Mouse (Mus musculus): ENCODE results near the gene Utrn. TPM values are rescaled to one million over a fixed set of nuclear protein-coding genes. Genes with fewer than 3 reads are reported as not detected.

The Utrn gene
- polyA plus RNA-seq, 1 experiment from 2014 or later = 16.0 TPM

- no peak overlapping the region for H3K4me3 ChIP-seq (ENCODE audit: low read depth, low read length)
- no peaks in the 10 kb centered on the region for H3K9me3 ChIP-seq (ENCODE audit: control insufficient read depth, low read length)
- H3K4me1 ChIP-seq (ENCODE audit: control insufficient read depth, insufficient read depth, low read length) = 0 out of 2 replicates have a peak, but pooled peaks cover 2% of the 10 kb centered on the region
- H3K4me2 ChIP-seq (ENCODE audit: low read depth, low read length) = no peak overlapping the region
- H3K27me3 ChIP-seq (ENCODE audit: control insufficient read depth, insufficient read depth, low read length) = no peaks in the 10 kb centered on the region
- no peaks in the 10 kb centered on the region for H3K36me3 ChIP-seq (ENCODE audit: control insufficient read depth, insufficient read depth, low read length)
- ATAC-seq (ENCODE audit: low read depth) = no peak
- 98% methylated on average over 2 of the region's 2 CpGs for WGBS
- H3K27ac ChIP-seq (ENCODE audit: low read depth, low read length) = no peak overlapping the region
- H3K9ac ChIP-seq (replicated peaks; ENCODE audit: low read depth, low read length) = no peak overlapping the region
These were observed 114.3 kb downstream of the Utrn start for GRCm38 (mm10) chr10:12754911-12755310.

- H3K27ac ChIP-seq (ENCODE audit: low read depth, low read length) = no peak overlapping the region
- no peaks in the 10 kb centered on the region for H3K9me3 ChIP-seq (ENCODE audit: control insufficient read depth, low read length)
- no peaks in the 10 kb centered on the region for H3K36me3 ChIP-seq (ENCODE audit: control insufficient read depth, insufficient read depth, low read length)
- 95% methylated on average over 6 of the region's 6 CpGs for WGBS
- no peak overlapping the region for H3K9ac ChIP-seq (replicated peaks; ENCODE audit: low read depth, low read length)
- H3K4me1 ChIP-seq (ENCODE audit: control insufficient read depth, insufficient read depth, low read length) = 0 out of 2 replicates have a peak, but pooled peaks cover 2% of the 10 kb centered on the region
- no peak for ATAC-seq (ENCODE audit: low read depth)
- no peak overlapping the region for H3K4me2 ChIP-seq (ENCODE audit: low read depth, low read length)
- no peaks in the 10 kb centered on the region for H3K27me3 ChIP-seq (ENCODE audit: control insufficient read depth, insufficient read depth, low read length)
- no peak overlapping the region for H3K4me3 ChIP-seq (ENCODE audit: low read depth, low read length)
These were observed 115.0 kb downstream of the Utrn start for GRCm38 (mm10) chr10:12754166-12754565.

- 94% methylated on average over 9 of the region's 9 CpGs for WGBS
- no peak for ATAC-seq (ENCODE audit: low read depth)
- Histone ChIP-seq H3K4me1 (ENCODE audit: control insufficient read depth, insufficient read depth, low read length) (no peaks in the 10 kb centered on the region), H3K9ac (replicated peaks; ENCODE audit: low read depth, low read length) (no peak overlapping the region), H3K27ac (ENCODE audit: low read depth, low read length) (no peak overlapping the region), H3K4me2 (ENCODE audit: low read depth, low read length) (no peak overlapping the region), H3K9me3 (ENCODE audit: control insufficient read depth, low read length) (no peaks in the 10 kb centered on the region), H3K27me3 (ENCODE audit: control insufficient read depth, insufficient read depth, low read length) (no peaks in the 10 kb centered on the region), H3K4me3 (ENCODE audit: low read depth, low read length) (no peak overlapping the region), H3K36me3 (ENCODE audit: control insufficient read depth, insufficient read depth, low read length) (no peaks in the 10 kb centered on the region)
These were observed 125.4 kb downstream of the Utrn start for GRCm38 (mm10) chr10:12743717-12744116.

- Histone ChIP-seq H3K4me1 (ENCODE audit: control insufficient read depth, insufficient read depth, low read length) (0 out of 2 replicates have a peak, but pooled peaks cover 6% of the 10 kb centered on the region), H3K9ac (replicated peaks; ENCODE audit: low read depth, low read length) (no peak overlapping the region), H3K36me3 (ENCODE audit: control insufficient read depth, insufficient read depth, low read length) (no peaks in the 10 kb centered on the region), H3K4me2 (ENCODE audit: low read depth, low read length) (no peak overlapping the region), H3K27me3 (ENCODE audit: control insufficient read depth, insufficient read depth, low read length) (no peaks in the 10 kb centered on the region), H3K9me3 (ENCODE audit: control insufficient read depth, low read length) (no peaks in the 10 kb centered on the region), H3K27ac (ENCODE audit: low read depth, low read length) (no peak overlapping the region), H3K4me3 (ENCODE audit: low read depth, low read length) (no peak overlapping the region)
- 91% methylated on average over 13 of the region's 13 CpGs for WGBS
- ATAC-seq (ENCODE audit: low read depth) = no peak
These were observed 129.7 kb downstream of the Utrn start for GRCm38 (mm10) chr10:12739302-12739987.

GRCm38 (mm10) chr10:12737926-12738325 is 131.2 kb downstream of the Utrn start:
- Histone ChIP-seq H3K9ac (replicated peaks; ENCODE audit: low read depth, low read length) (no peak overlapping the region), H3K4me3 (ENCODE audit: low read depth, low read length) (no peak overlapping the region), H3K27me3 (ENCODE audit: control insufficient read depth, insufficient read depth, low read length) (no peaks in the 10 kb centered on the region), H3K27ac (ENCODE audit: low read depth, low read length) (no peak overlapping the region), H3K4me2 (ENCODE audit: low read depth, low read length) (no peak overlapping the region), H3K4me1 (ENCODE audit: control insufficient read depth, insufficient read depth, low read length) (0 out of 2 replicates have a peak, but pooled peaks cover 6% of the 10 kb centered on the region), H3K9me3 (ENCODE audit: control insufficient read depth, low read length) (no peaks in the 10 kb centered on the region), H3K36me3 (ENCODE audit: control insufficient read depth, insufficient read depth, low read length) (no peaks in the 10 kb centered on the region)
- no peak; the same call in 1 of the 2 replicates for ATAC-seq (ENCODE audit: low read depth)
- 75% methylated on average over 9 of the region's 9 CpGs for WGBS

GRCm38 (mm10) chr10:12736861-12737835 is 132.0 kb downstream of the Utrn start:
- peak; percentile 56 for ATAC-seq (ENCODE audit: low read depth)
- no peak overlapping the region for H3K4me3 ChIP-seq (ENCODE audit: low read depth, low read length)
- H3K27ac ChIP-seq (ENCODE audit: low read depth, low read length) = 0 out of 2 replicates have a peak overlapping the region, but pooled peaks have one; percentile 28
- no peak overlapping the region for H3K9ac ChIP-seq (replicated peaks; ENCODE audit: low read depth, low read length)
- H3K4me2 ChIP-seq (ENCODE audit: low read depth, low read length) = no peak overlapping the region
- H3K4me1 ChIP-seq (ENCODE audit: control insufficient read depth, insufficient read depth, low read length) = 0 out of 2 replicates have a peak, but pooled peaks cover 6% of the 10 kb centered on the region
- WGBS = 36% methylated on average over 18 of the region's 18 CpGs
- no peaks in the 10 kb centered on the region for H3K36me3 ChIP-seq (ENCODE audit: control insufficient read depth, insufficient read depth, low read length)
- H3K9me3 ChIP-seq (ENCODE audit: control insufficient read depth, low read length) = no peaks in the 10 kb centered on the region
- no peaks in the 10 kb centered on the region for H3K27me3 ChIP-seq (ENCODE audit: control insufficient read depth, insufficient read depth, low read length)

GRCm38 (mm10) chr10:12735695-12736094 is 133.5 kb downstream of the Utrn start:
- no peaks in the 10 kb centered on the region for H3K9me3 ChIP-seq (ENCODE audit: control insufficient read depth, low read length)
- H3K36me3 ChIP-seq (ENCODE audit: control insufficient read depth, insufficient read depth, low read length) = no peaks in the 10 kb centered on the region
- no peaks in the 10 kb centered on the region for H3K27me3 ChIP-seq (ENCODE audit: control insufficient read depth, insufficient read depth, low read length)
- H3K27ac ChIP-seq (ENCODE audit: low read depth, low read length) = no peak overlapping the region
- no peak overlapping the region for H3K9ac ChIP-seq (replicated peaks; ENCODE audit: low read depth, low read length)
- WGBS = 90% methylated on average over 1 of the region's 1 CpGs
- no peak overlapping the region for H3K4me3 ChIP-seq (ENCODE audit: low read depth, low read length)
- no peak for ATAC-seq (ENCODE audit: low read depth)
- H3K4me2 ChIP-seq (ENCODE audit: low read depth, low read length) = no peak overlapping the region
- H3K4me1 ChIP-seq (ENCODE audit: control insufficient read depth, insufficient read depth, low read length) = 0 out of 2 replicates have a peak, but pooled peaks cover 6% of the 10 kb centered on the region

GRCm38 (mm10) chr10:12731459-12731858 is 137.7 kb downstream of the Utrn start:
- no peak overlapping the region for H3K9ac ChIP-seq (replicated peaks; ENCODE audit: low read depth, low read length)
- no peaks in the 10 kb centered on the region for H3K27me3 ChIP-seq (ENCODE audit: control insufficient read depth, insufficient read depth, low read length)
- H3K4me3 ChIP-seq (ENCODE audit: low read depth, low read length) = no peak overlapping the region
- WGBS = 72% methylated on average over 5 of the region's 5 CpGs
- ATAC-seq (ENCODE audit: low read depth) = no peak
- no peaks in the 10 kb centered on the region for H3K36me3 ChIP-seq (ENCODE audit: control insufficient read depth, insufficient read depth, low read length)
- H3K4me2 ChIP-seq (ENCODE audit: low read depth, low read length) = no peak overlapping the region
- no peaks in the 10 kb centered on the region for H3K9me3 ChIP-seq (ENCODE audit: control insufficient read depth, low read length)
- no peak overlapping the region for H3K27ac ChIP-seq (ENCODE audit: low read depth, low read length)
- no peaks in the 10 kb centered on the region for H3K4me1 ChIP-seq (ENCODE audit: control insufficient read depth, insufficient read depth, low read length)

- no peak overlapping the region for H3K9ac ChIP-seq (replicated peaks; ENCODE audit: low read depth, low read length)
- H3K4me2 ChIP-seq (ENCODE audit: low read depth, low read length) = no peak overlapping the region
- 43% methylated on average over 1 of the region's 1 CpGs for WGBS
- no peak for ATAC-seq (ENCODE audit: low read depth)
- H3K27me3 ChIP-seq (ENCODE audit: control insufficient read depth, insufficient read depth, low read length) = no peaks in the 10 kb centered on the region
- H3K36me3 ChIP-seq (ENCODE audit: control insufficient read depth, insufficient read depth, low read length) = no peaks in the 10 kb centered on the region
- no peak overlapping the region for H3K27ac ChIP-seq (ENCODE audit: low read depth, low read length)
- H3K4me3 ChIP-seq (ENCODE audit: low read depth, low read length) = no peak overlapping the region
- H3K4me1 ChIP-seq (ENCODE audit: control insufficient read depth, insufficient read depth, low read length) = peaks cover 4% of the 10 kb centered on the region; the same call in 1 of the 2 replicates
- no peaks in the 10 kb centered on the region for H3K9me3 ChIP-seq (ENCODE audit: control insufficient read depth, low read length)
These were observed 139.5 kb downstream of the Utrn start for GRCm38 (mm10) chr10:12729635-12730034.
